Mouse (Mus musculus) forelimb bud, embryonic 11.5 days (tissue): Measurements from ENCODE around the gene Eif4g3.
"Not testable (repeated sequence)": the region's sequence is repeated elsewhere in the genome, so short reads cannot be mapped to it uniquely, and the experiment has no call there.

Source experiments
- DNase-seq: peaks from one replicate; pipeline ENCODE4 v3.0.0-alpha.2; 2012; ENCODE audit warnings: low read depth, low spot score

The Eif4g3 gene

GRCm38 (mm10) chr4:137992890-137993289 is at the start of gene Eif4g3:
Gene Eif4g3, plus strand, starts transcription at chr4:137993022.
- DNase-seq, result no peak

- DNase-seq, result no peak
Measured at GRCm38 (mm10) chr4:137943540-137943939, 49.3 kb upstream of the Eif4g3 start.

- DNase-seq, result no peak
Measured at GRCm38 (mm10) chr4:137945376-137945775, 47.4 kb upstream of the Eif4g3 start.

GRCm38 (mm10) chr4:137946419-137946818 is 46.4 kb upstream of the Eif4g3 start:
- no peak for DNase-seq

- DNase-seq, result peak; percentile 80
Measured at GRCm38 (mm10) chr4:137952840-137953239, 40.0 kb upstream of the Eif4g3 start.

DNA sequence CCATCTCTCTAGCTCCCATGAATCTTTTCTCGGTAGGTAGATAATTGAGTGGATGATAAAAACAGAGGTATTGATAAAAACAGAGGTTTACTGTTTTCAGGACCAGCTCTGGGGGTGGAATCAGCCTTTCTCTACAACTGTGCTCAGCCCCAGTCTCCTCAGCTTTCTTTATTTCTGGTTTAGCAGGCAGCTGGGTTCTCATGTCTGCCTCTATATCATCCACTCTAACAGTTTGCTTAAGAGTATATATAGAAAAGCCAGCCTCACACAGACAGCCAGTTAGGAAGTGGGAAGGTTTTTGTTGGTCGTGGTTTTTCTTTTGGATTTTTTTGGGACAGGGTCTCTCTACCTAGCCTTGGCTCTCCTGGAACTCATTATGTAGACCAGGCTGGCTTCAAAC is 38.6 kb upstream of the Eif4g3 start:
- no peak for DNase-seq

- DNase-seq, result no peak
Measured at GRCm38 (mm10) chr4:137954926-137955396, 37.9 kb upstream of the Eif4g3 start.

DNA sequence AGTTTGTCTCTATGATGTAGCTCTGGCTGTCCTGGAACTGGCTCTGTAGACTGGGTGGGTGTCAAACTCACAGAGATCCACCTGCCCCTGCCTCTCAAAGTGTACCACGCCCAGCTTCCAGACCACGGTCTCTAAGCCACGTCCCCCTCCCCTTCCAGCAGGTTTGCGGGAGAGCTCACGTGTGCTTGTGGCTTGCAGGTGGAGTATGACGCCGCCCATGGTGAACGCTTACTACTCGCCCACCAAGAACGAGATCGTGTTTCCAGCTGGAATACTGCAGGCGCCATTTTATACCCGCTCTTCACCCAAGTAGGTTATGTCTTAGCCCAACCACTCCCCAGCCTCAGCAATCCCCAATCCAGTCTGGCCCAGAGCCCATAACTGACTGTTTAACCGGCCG is 36.6 kb upstream of the Eif4g3 start:
- no peak for DNase-seq

- DNase-seq, result no peak
Measured at GRCm38 (mm10) chr4:137959889-137960665, 32.7 kb upstream of the Eif4g3 start.

DNA sequence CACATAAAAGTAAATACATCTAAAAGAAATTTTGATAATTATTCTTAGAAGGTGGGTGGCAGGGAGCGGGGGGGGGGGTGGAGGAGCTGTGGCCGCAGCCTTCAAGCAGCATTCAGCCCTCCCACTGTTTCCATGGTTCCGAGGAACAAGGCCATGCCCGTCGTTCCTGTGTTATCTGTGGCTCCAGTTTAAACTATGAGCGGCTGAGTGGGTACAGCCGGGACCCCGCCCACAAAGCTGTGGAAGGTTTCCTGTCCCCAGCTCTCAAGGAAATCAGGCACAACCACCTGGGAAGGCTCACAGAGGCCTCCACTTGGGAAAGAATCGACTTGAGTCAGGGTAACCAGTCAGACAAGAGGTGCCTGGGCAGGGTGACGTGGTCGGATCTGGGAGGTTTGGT is 32.1 kb upstream of the Eif4g3 start:
- no peak for DNase-seq

- no peak for DNase-seq
Measured at GRCm38 (mm10) chr4:137962643-137963350, 30.0 kb upstream of the Eif4g3 start.

GRCm38 (mm10) chr4:137963431-137963830 is 29.4 kb upstream of the Eif4g3 start:
- DNase-seq, result no peak

- peak; percentile 79 for DNase-seq
Measured at GRCm38 (mm10) chr4:137963881-137964584, 28.8 kb upstream of the Eif4g3 start.

- DNase-seq, result no peak
Measured at GRCm38 (mm10) chr4:137964585-137964930, 28.3 kb upstream of the Eif4g3 start.

DNA sequence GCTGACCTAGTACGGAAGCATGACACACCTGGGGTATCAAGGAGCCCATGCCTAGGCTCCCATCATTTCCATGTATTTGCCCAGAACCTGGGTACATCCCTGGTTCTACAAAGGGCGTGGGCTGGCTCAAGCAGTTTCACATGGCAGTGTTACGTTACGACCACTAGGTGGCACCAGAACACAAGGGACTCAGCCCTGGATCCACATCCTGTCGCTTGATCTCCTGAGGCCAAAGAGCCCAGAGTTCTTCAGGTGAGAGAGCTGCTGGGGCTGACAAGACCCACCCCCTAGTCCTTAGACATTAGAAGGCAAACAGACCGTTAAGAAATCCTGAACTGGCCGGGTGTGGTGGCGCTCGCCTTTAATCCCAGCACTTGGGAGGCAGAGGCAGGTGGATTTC is 24.6 kb upstream of the Eif4g3 start:
- DNase-seq, result peak; percentile 87

- not testable (repeated sequence) for DNase-seq
Measured at GRCm38 (mm10) chr4:137970623-137971199, 22.1 kb upstream of the Eif4g3 start.

- DNase-seq, result not testable (repeated sequence)
Measured at GRCm38 (mm10) chr4:137974856-137975432, 17.9 kb upstream of the Eif4g3 start.

- not testable (repeated sequence) for DNase-seq
Measured at GRCm38 (mm10) chr4:137979066-137979644, 13.7 kb upstream of the Eif4g3 start.

DNA sequence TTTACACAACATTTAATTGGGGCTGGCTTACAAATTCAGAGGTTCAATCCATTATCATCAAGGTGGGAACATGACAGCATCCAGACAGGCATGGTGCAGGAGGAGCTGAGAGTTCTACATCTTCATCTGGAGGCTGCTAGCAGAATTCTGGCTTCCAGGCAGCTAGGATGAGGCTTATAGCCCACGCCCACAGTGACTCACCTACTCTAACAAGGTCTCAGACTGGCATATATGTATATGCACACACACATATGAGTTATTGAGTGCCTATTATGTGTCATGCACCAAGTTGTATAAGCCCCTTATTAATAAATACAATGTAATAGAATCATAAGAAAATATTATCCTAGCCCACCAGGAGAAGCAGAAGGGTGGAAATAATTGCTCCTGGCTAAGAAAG is 10.0 kb upstream of the Eif4g3 start:
- no peak for DNase-seq

DNA sequence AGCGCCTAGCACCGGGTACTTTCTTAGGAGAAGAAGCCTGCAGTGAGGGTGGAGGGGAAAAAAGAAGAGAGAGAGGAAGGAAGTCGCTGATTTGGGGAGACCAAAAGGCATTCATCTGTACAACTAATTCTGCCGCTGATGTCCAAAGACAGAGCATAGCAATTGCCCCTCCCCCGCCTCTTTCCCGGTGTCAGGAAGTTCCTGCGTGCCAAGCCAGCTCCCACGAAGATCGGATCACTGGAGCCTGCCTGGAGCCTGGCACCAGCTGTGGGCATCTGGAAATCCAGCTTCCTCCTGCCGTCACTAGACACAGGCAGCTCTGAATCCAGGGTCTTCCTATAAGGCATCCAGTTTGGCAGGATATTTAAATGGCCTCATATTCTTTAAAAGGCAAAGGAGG is 8.6 kb upstream of the Eif4g3 start:
- no peak for DNase-seq

DNA sequence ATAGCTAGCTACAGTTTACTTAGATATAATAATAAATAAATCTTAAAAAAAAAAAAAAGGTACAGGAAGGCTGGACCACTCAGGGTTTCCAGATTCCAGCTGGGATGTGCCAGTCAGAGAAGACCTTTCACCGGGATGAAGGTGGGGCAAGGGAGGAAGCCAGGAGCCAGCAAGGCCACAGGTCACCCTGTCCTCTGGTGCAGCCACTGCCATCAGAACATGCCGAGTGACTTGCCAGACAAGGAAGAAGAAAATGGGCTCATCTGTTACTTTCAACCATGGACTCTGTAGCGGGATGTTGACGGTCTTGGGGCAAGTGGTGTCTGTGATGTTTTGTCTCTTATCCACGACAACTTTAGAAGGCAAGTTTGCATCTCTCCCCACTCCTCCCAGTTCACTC is 8.1 kb upstream of the Eif4g3 start:
- DNase-seq, result no peak
